Mouse (Mus musculus): ENCODE results near the gene Sec22c.
A peak's percentile ranks its signal among the peaks of the same experiment; 100 is the strongest.

Gene Sec22c

GRCm38 (mm10) chr9:121690734-121691133 is 14.6 kb downstream of the Sec22c start:
- no peak for DNase-seq

DNA sequence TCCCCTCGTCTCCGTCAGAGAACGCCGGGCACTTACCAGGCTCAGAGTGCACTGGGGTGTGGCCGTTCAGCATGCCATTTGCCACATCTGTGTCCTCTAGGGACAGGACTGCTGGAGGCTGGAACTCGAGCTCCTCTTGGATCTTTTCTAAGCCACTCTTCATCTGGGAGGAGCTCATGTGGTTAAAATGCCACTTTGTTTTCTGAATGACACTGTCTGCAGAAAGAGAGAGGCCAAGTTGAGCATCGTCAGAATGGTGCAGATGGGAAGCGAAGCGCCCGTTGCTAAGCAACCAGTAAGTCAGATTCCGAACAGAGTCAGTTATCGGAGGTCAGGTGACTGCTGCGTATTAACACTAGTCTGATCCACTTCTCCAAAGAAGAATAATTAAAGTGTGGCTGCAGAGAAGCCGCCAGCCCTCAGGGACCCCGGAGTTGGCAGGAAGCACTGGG is 15.1 kb downstream of the Sec22c start:
- peak; percentile 35 for DNase-seq

DNA sequence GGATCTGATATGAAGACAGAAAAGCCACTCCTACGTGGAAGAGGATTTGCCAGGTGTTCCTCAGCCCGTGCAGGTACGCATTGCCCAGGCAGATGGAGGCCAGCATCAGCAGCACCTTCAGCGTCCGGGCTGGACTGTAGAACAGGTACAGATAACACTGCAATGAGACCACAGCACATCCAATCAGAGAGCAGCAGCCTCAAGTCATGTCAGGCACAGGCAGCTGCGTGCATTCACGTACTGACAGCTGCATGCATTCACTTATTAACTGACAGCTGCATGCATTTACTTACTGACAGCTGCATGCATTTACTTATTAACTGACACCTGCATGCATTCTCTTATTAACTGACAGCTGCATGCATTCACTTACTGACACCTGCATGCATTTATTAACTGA is 20.6 kb downstream of the Sec22c start:
- DNase-seq = no peak

DNA sequence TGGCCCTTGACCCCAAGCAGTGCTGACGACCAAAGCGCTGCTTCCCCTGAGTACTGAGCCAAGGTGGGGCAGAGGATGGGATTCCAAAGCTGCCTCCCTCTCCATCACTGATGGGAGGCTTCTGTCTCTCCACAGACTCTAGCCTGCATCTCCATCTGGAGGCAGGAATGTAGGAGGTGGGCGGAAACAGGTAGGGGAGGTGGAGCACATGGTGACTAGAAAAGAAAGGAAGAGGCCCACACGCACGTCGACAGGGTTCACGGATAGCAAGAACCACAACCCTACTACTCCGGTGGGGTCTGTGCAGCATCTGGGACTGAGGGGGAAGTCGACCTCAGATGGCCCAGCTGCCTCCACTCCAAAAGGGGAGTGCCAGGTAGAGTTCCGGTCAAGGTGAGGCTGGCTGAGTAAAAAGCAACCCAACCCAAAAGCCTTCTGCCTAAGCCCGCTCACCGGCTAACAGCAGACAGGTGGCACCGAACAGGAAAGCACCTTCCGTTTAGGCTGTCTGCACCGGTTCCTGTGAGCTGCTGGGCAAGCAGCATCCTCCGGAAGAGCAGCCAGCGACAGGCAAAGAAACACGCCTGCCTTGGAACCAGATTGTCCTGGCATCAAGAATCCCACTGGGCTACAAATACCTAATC is 23.1 kb downstream of the Sec22c start:
- DNase-seq = no peak

DNA sequence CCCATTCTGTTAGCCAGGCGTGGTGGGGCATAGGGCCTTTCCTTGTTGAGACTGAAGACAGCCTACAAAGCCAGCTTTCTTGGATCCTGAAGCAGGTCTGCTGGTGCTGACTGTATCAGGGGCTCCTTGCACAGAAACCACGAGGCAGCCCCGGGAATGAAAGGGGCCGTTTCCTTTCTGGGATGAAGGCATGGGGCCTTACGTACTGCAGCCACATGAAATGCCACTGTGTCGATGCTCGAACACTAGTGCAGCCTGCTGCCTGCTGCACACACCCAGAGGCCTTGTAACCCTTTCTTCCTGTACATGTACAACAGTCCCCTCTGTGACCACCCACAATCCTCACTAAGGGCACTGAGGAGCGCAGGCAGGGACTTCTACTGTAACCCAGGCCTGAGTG is 24.1 kb downstream of the Sec22c start:
- DNase-seq = no peak

GRCm38 (mm10) chr9:121679549-121679948 is 25.7 kb downstream of the Sec22c start:
- peak; percentile 53 for DNase-seq

DNA sequence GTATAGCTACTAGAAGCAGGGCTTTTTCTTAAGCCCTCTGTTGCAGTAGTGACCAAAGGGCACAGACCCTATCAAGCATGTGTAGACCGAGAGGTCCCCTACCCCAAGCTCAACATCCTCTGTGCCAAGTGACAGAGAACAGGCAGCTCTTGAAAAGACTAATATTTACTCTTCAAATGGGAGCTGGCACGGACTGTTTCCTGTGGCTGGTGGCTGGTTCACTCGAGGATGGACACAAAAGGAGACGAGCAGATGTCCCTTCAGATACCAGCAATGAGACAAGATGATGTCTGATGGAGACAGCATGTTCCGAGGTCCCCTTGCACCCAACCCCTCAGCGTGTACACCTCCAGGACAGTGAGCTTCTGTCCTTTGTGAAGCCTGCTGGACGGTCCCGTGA is 27.8 kb downstream of the Sec22c start:
- no peak for DNase-seq

DNA sequence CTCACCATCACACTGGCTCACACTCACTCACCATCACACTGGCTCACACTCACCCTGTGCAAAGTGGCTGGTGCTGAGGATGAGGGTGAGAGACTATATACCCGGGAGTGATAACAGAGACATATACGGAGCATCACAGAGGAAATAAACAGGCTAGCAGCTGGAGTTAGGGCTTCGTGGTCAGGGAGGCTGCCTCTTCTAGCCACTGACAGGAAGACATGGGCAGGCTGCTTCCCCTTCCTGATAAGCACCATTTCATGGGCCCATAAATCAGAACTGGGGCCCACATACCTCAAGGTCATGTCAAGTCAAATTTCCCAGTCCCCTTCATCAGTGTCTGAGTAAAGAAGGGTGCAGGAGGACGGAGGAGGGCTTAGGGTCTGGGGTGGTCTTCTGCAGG is 28.2 kb downstream of the Sec22c start:
- no peak for DNase-seq

GRCm38 (mm10) chr9:121675556-121675955 is 29.7 kb downstream of the Sec22c start:
- DNase-seq = no peak

GRCm38 (mm10) chr9:121675011-121675410 is 30.3 kb downstream of the Sec22c start:
- DNase-seq = no peak

DNA sequence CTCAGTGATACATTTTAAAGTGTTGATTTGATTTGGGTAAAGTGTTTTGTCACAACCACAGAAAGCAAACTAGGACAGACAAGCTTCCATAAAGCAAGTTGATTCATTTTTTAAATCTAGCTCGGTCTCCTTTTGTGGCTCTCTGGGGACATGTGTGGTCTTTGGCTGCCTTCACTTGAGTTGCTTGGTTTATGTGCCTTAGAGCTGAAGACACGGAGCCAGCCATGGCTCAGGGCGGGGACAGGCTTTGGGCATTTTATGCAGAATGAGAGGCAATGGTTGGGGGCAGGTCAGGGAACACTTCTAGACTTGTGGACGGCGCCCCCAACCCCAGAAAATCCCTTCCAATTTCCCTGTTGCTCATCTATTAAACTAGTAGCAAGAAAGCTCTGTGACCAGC is 31.6 kb downstream of the Sec22c start:
- no peak for DNase-seq

GRCm38 (mm10) chr9:121672311-121672710 is 33.0 kb downstream of the Sec22c start:
- no peak for DNase-seq

- DNase-seq = no peak
Measured at GRCm38 (mm10) chr9:121671300-121671699, 34.0 kb downstream of the Sec22c start.

DNA sequence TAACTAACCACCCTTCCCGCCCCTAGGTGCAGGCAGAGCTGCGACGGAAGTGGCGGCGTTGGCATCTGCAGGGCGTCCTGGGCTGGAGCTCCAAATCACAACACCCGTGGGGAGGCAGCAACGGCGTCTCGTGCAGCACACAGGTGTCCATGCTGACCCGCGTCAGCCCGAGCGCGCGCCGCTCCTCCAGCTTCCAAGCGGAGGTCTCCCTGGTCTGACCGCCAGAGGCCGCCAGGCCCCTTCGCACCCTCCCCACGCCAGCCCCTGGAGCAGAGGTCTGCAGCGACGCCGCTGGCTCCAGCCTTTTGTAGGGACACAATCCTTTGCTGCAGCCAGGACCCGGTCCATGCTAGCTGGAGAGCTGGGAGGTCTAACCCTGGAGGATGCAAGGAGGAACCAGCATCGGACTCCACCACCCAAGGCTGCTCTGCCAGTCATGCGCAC is 35.9 kb downstream of the Sec22c start:
- peak; percentile 59 for DNase-seq

DNA sequence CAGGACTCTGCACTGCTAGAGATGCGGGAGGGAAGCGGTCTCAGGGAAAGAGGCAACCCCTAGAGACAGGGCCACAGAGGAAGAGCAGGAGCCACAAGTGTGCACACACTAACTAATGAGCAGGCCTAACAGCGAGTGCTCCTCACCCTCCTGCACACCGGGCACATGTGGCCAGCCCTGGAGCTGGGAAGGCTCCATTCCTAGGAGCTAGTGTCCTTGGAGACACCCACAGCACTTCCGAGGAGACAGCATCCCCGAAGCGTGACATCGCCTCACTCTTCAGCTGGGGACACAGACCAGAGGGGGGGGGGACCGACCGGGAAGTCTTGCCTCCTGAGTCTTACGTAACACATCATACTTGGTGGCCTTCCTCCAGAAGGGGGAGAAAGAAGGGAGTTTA is 37.5 kb downstream of the Sec22c start:
- DNase-seq = no peak

DNA sequence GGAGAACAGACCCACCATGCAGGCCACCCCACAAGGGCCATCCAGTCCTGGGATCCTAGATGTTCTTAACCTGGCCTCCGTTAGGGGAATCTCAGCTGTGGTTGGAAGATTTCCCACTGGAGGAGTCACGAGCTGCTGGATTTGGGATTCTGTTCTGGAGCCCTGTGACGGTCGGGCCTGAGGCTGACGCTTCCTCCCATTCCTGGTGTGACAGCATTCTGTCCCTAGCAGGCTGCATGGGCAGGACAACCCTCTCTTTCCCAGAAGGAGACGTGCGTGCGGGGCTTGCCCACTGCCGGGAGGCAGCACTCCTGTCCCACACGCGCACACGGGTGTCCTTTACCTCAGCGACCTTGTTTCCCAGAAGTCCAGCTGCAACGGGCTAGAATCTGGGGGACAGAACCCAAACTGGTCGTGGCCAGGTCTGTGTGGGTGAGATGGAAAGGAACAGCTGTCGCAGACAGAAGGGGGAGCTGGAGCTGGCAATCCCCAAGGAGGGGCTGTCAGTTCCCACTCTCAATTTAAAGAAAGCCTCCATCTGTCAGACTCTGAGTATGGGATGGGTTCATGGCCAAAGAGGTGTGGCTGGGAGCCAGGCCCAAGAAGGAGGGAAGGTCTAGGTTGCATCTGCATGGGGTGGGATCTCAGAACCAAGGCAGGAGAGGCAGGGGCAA is 38.2 kb downstream of the Sec22c start:
- peak; percentile 54 for DNase-seq

GRCm38 (mm10) chr9:121664104-121664503 is 41.2 kb downstream of the Sec22c start:
- DNase-seq = no peak

DNA sequence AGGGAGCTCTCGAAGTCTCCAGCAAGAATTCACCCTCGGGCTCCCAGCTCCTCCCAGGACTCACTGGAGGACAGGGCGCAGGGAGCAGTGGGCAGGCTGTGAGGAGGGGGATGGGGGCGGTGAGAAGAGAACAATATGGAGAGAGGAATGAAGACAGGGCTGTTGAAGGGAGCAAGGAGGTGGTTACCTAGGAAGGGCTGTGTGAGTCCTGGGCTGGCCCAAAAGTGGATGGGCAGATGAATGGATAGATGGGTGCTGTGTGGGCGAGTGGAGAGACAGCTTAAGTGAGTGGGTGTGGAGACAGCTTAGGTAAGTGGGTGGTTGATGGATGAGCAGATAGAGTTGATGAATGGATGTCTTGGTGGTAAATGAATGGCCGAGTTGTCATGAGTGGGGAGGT is 41.8 kb downstream of the Sec22c start:
- DNase-seq = no peak

GRCm38 (mm10) chr9:121659791-121660190 is 45.5 kb downstream of the Sec22c start:
- no peak for DNase-seq

DNA sequence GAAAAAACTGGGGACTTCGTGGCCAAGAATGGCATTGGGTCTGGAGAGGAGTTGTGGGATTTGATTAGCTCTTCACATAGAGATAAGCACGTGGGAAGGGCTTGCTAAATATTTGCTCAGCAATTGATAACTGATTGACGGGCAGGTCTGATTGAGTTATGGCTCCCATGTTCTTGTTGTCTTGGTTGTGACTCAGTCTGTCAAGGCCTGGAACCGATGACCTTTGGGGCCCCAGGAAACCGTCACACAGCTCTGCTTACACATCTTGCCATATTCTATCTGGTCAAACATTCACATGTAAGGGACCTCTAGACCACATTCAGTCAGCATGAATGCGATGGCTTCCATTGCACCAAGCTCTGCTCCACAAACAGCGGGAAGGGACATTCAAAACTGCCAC is 47.0 kb downstream of the Sec22c start:
- DNase-seq = no peak

DNA sequence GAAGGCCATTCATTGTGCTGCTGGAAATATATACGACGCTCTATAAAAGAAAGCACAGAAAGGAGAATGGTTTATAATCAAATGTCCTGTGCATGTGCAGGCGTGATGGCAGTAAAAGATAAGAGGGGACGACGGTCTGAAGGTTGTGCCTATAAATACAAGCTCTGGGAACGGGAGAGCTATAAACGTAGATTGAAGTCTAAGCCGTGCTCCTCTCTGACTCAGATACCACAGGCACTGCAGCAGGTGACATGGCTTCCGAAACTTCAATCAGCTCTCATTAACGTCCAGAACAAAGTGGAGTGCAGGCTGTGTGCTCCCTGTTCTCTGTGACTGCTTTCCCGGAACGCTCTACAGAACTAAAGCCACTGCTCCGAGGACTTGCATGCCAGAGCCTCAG is 48.1 kb downstream of the Sec22c start:
- DNase-seq = no peak

DNA sequence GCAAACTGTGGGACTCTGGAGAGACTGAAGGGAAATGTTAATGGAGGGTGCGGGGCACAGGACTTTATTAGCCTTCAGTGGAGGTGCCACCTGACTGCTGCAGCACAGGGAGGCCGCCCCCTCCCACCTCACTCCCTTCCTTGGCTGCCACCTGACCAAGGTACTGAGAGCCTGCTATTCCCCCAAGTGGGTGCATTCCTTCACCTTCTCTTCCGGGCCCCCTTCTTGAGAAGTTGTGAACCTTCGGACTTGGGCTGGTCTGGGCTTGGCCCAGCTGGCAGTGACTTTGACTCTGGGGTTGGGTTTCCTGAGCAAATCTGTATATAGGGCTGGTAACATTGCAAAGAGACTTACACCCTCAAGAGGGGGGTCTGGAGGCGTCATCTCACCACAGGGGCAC is 49.0 kb downstream of the Sec22c start:
- no peak for DNase-seq

DNA sequence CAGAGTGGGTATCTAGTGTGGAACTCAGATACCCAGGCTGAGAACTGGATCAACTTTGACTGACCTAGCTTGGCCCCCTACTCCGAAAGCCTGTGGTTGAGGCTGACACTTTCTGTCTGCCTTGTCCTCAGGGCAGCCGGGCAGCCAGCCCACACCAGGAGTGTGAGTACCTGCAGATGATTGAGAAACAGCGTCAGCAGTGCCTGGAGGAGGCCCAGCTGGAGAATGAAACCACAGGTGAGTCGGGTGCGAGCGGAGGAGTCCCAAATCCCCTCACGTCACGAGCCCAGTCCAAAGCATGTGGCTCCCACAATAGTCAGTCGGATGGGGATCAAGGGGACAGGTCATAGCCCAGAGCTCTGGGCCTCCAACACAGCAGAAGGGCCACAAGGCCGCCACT is 51.6 kb downstream of the Sec22c start:
- no peak for DNase-seq

DNA sequence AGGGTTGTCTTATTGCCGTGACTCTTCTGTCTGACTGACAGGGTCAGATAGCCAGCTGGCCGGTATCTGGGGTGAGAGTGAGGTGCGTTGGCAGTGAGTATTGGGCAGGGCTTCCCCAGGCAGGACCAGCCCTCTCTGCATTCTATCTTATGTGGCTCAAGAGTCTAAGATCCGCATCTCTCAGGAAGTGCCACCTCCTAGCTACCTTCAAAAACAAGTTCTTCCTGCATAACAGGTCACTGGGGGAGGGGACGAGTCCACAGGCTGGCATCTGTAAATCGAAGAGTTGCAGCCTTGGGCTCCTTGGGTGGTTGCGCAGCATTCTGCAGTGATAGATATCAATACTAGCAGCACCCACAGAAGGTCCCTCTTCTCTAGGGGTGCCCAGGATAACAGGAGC is 58.3 kb downstream of the Sec22c start:
- no peak for DNase-seq

DNA sequence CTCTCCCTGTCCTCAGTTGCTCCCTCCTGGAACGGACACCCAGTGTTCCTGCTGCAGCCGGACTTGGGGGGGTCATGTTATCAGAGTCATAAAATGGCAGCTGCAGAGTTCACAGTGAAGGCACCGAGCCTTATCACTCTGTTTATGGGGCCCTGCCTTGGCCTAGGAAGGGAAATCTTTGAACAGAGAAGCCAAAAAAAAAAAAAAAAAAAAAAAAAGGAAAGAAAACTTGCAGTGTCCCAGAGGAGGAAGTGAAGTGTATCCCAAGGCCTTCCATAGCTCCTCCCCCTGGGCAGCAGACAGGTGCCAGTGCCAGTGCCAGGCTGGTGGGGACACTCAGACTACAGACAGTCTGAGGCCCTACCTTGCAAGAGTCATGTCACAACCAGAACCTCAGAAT is 60.4 kb downstream of the Sec22c start:
- DNase-seq = no peak
